Mouse (Mus musculus) spleen, postnatal 14 days (tissue): ENCODE measurements around the gene Trip12.

ENCODE experiments used
- DNase-seq, 2 experiments: peaks; one replicate each; pipeline ENCODE4 v3.0.0; 2021 to 2022; ENCODE audit warnings: low spot score in 2 of 2

Gene Trip12

DNA sequence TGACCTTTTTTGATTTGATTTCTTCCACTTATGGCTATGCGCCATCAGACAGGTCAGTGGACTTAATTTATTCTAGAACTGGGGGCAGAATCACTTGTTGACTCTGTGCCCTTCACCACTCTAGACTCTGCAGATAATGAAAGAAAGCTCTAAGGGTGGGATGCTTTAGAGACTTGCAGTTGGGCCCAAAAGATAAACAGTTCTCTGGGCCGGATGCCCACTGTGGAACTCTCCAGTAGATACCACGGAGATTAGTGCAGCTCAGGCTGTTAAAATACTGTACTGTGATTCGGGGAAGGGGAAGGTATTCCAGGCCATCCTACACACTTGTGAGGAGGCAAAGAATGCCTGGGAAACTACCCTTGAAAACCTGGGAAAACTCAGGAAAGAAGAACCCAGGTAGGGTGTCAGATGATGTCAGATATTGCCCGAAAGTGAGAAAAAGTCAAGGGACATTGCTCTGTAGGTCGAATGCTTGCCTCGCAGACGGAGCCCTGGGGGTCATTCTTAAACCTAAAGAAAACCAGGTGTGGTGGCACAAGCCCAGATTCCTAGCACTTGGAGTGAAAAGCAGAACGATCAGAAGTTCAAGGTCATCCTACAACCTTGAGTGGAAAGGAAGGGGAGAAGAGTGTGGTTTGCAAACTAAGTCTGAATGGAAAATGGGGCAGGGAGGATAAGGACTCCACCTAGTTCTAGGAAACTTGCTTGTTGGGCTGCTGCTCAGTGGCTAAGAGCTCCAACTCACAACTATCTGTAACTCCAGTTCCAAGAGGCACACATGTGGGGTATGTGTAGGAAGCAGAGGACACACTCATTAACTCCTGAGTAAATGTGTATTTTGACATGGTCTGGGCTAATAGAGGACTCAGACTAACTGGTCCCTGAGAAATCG is 20.3 kb upstream of the Trip12 start:
- DNase-seq, result no peak

DNA sequence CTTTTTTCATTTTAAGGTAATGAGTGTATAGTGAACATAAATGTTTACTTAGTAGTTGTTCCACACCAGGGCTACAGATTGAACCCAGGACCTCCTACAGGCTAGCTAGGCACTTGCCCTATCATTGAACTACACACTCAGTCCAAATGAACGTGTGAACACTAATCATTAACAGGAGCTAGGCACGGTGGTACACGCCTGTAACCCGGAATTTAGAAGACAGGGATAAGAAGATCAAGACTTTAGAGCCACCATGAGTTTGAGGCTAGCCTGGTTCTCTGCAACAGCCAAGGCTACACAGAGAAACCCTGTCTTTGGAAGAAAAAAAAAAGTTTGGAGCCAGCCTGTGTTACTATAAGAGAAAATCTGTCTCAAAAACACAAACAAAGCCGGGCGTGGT is 19.3 kb upstream of the Trip12 start:
- no peak for DNase-seq

DNA sequence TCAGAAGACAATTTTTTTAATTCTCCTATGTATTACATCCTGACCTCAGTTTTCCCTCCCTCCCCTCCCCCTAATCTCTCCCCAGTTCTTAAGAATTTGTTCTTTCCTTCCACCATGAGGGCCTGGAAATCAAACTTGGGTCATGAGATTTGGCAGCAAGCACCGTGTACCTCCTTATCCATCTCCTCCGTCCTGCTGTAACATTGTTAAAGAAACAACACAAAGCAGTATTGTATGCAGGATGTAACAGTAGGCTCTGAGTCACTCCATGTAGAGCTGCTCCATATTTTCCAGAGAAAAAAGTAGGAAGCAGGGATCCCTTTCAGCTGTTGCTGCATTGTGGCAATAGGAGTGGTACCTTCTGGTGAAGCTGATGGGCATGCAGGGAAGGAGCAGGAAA is 15.4 kb upstream of the Trip12 start:
- DNase-seq, result no peak

DNA sequence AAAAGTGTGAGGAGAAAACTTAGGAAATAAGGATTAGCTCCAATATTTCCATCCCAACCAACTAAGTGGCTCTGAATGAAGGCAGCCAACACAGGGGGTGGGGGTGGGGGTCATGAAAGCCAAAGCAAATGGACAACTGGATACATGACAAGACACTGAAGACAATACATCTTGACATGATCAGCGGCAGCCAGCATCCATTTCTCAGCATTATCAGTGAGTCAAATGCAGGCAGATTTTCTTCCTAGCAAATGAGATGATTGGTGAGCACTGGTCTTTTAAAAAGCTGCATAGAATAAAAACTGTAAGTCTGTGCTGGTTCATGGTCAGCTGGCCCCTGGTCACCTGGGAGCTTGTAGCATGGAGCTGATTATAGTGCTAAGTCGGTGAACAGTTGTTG is 14.7 kb upstream of the Trip12 start:
- DNase-seq, result no peak

DNA sequence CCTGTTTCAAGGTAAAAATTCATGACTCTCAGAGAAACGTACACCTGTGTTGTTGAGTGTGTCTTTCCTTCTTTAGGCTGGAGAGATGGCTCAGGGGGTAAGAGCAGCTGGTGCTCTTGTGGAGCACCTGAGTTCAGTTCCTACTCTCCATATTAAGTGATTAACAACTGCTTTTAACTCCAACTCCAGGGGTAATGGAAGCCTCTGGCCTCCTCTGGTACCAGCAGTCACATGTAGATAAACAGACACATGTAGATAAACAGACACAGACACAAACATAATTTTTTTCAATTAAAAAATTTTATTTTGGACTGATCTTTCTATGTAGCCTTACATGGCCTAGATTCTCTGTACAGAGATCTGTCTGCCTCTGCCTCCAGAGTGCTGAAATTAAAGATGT is 13.4 kb upstream of the Trip12 start:
- DNase-seq, result no peak

DNA sequence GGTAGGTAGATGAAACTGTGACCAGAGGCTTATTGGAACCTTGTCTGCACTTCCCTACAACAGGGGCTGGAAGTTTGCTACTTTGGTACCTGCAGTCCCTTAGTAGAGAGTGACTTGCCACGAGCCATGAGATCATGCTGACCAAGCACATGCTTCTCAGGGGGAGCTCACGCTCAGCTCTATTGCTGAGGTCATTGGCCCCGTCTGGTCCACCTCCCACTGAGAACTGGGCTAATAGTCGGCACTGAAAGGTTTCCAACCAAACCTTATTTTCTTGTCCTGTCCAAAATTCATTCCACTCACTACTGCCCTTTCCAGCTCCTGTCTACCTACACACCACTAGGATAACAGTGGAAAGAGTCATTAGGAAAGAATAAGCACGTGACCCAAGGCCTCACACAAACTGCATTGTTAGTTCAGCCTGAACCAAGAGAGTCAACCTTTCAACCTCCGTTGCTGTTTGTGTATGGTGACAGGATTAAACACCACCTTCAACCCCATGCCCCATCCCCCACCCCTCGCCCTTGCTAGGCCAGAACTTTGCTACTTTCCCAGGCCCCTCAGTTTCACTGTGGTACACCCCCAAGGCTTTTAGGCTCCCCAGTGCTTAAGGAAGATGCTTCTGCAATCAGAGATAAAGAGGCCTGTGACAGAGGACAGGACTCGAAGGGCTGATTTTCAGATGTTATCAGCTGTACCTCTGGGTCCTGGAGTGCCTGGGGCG is 11.4 kb upstream of the Trip12 start:
- DNase-seq, result no peak

DNA sequence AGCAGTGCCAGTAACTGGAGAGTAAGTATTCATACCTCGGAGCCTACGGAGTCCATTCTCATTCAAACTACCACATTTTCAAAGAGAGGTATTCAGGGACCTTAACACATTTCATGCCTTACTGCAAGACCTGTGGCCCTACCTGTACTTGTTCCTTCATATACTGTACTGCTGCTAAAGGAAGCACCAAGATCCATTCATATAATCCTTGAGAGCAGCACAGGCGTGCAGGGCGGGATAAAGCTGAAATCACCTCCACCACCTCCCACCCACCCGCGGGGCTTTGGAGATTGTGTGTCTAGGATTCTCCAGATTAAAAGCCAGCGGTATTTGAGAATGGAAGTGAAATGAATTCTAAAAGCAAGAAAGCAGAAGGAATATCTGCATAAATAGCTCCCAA is 10.2 kb upstream of the Trip12 start:
- no peak for DNase-seq

DNA sequence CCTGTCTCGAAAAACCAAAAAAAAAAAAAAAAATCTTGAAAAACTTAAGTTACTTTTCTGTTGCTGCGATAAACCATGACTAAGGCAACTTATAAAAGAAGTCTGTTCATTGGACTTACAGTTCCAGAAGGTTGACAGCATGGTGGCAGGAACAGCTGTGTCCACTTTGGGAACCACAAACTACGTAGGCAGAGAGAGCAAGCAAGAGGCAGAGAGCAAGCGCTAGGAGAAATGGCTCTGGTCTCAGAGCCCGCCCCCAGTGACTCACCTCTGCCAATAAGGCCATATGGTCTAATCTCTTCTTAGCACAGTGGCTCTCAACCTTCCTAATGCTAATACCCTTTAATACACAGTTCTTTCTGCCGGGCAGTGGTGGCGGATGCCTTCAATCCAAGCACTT is 9.5 kb upstream of the Trip12 start:
- no peak for DNase-seq

DNA sequence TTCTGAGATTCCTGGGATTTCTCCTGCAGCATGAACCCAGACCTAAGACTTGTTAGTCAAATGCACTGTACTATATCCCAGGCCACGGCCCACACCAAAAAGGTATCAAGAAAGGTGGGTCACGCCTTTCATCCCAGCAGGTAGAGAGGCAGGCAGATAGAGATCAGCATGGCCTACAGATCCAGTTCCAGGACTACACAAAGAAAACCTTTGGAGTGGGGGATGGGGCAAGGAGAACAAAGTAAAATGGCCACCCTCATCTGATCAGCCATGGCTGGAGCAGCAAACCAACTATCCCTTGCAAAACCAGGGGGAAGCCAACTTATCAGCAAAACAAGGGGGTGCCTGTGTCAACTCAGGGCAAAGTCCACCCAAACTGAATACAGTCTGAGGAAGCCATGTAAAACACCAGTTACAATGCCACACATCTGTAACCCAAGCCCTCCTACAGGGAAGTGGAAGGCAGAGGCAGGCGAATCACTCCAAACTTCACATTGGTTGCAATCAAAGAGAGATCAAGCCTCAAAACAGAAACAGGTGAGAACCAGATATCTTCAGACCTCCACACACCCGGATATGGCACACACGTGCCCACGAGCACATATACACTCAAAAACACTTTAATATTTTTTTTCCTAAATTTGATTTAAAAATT is 8.6 kb upstream of the Trip12 start:
- DNase-seq, result no peak

DNA sequence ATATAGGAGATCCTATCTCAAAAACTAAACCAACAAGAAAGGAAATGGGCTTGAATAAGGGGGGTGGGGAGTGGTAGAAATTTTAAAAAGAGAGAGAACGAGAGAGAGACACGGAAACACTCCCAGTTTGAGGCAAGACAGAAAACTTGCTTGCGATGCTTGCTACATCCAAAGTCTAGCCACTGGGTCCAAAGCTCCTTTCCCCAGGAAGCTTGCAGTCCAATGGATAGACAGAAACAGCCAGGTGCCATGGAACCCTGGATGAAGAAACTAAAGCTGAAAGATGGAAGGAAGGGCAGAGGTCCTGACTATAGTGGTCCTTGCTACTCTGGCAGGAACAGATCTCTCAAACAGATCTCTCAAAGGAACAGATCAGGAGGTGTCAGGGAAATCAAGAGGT is 8.0 kb upstream of the Trip12 start:
- DNase-seq, result no peak

DNA sequence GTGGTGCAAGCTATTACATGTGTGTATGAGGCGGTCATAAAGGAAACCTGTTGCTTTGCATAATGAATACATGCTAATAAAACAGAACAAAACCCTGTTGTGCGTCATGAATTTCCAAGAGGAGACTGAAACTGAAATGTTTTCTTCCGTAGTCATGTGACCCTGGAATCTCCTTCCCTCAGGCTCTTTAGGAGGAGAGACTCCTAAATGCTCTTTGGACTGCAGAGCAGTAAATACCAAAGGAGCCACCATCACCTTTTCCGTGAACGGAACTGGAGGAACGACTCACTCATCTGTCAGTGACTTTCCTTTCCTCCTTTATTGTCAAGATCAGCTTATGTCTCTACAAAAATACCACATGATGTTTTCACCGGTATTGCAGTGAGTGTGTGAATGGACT is 7.4 kb upstream of the Trip12 start:
- no peak for DNase-seq

DNA sequence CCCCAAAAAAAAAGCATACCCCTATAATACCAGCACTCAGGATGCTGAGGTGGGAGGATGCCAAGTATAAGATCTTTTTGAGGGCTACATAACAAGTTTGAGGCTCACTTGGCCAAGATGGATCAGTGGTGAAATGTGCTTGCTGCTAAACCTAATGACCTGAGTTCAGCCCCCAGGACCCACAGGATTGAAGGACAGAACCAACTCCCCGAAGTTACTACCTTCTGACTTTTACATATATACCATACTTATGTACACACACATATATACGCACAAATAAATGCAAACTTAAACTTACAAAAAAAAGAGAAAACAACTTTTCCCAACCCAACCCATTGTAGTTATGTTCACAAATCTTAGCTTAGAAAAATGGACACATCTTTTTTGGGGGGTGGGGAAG is 3.0 kb upstream of the Trip12 start:
- DNase-seq, result no peak

DNA sequence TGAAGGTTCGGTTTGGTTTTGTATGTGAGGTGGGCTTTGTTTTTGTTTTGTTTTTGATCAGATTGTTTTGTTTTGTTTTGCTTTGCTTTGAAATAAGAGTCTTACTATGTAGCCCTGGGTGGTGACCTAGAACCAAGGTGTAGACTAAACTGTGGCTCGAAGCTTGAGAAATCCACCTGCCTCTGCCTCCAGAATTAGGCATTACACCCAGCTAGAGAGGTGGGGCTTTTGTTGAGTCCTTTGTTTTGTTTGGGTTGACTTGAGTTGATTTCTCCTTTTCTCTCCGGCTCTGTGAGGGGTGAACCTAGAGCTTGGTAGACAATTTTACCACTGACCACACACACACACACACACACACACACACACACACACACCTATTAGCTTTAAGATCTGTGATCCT is 745 bp upstream of the Trip12 start:
- no peak for DNase-seq

DNA sequence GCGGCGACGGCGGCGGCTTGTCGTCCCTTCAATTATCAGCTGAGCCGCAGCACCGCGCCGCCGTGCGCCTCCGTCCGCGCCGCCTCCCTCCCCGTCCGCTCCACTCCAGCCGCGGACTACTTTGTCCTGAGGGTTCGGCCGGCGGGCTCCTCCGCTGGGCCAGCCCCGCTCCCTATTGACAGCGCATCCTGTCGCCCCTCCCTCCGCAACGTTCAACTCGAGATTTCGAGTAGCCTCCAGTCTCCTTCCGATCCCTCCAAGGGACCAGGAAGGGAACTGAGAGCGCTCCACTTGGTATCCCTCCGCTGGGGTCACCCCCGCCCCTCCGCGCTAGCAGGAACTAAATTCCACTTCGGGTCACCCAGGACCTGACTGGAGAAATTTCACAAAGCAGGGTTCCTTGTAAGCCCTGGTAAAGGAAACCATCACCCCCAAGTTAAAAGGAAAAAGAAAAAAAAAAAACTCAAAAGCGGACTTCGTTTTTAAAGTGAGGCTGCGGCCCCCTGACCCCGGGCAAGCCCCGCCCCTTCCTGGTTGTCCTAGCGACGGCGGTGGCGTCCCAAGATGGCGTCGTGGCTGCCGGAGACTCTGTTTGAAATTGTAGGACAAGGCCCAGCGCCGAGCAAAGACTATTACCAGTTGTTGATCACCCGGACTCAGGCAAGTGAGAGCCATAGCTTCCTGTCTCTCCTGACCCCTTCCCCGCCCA is 853 bp downstream of the Trip12 start, which contains the start of gene Fbxo36:
Gene Fbxo36, plus strand, starts transcription at position 533 of the 709 bp plus-strand sequence.
- peak; percentile 83 to 89 for DNase-seq

DNA sequence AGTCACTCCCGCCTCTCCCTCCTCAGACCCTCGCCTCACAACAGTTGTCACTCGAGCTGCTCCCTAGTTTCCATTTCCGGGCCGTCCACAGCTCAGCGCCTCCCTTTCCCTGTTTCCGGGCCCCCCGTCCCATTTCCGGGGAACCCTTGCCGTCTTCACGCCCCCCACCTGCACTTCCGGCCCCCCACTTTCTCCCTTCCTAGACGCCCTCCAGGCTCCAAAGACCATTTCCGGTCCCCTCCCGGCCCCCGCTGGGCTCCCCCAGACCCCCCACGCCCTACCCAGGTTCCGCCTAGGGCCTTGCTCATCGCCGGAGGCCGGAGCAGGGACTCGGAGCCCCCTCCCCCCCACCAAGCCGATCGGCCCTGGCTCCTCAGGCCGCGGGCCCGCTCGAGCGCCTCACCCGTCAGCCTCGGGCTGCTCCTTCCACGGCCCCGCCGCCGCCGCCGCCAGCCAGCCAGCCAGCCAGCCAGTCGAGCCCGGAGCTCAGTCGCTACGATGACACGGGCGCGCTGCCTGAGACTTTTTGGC is 1.6 kb downstream of the Trip12 start:
- peak; percentile 21 to 38 for DNase-seq

DNA sequence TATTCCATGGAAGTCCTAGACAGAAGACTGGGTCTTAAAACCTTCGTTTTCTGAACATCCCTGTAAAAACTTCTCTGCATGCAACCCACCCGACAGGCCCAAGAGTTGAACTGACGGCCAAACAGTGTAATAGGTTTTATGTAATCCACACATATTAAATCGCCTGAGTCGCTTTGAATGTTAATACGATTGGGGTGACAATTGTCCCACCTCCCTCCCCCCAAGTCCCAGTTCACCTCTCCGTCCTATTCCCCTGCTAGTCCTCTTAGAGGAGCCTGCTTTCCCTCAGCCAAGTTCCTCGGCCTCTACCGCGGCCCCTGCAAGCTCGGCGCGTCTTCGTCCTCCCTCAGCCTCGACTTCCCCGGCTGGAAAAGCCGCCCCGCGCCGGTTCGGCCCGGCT is 2.2 kb downstream of the Trip12 start:
- DNase-seq, result no peak

DNA sequence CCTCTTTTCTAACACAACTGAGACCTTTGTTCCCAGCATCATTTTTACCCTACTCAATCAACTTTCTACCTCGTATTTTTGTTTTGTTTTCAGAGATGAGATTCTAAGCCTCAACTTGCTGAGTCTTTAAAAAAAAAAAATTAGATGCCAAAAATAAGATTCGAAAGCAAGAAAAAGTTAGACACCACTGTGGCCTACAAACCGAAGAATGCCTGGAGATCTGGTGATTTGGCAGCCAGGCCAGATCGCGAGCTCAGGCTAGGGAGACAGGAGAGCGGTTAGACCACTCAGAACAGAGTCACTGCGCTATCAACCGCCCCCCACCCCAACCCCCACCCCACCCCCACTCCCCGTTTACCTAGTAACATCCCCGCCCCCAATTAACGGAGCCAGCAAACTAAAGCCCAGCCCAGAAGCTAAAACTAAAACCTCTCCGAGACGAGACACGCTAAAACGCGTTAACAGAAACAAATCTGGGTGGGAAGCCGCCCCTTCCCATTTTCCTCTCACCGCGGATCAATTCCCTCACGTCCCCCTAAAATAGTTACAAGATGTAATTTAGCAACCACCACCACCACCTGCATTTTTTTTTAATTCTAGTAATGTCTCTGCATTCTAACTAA is 2.7 kb downstream of the Trip12 start:
- DNase-seq, result no peak

DNA sequence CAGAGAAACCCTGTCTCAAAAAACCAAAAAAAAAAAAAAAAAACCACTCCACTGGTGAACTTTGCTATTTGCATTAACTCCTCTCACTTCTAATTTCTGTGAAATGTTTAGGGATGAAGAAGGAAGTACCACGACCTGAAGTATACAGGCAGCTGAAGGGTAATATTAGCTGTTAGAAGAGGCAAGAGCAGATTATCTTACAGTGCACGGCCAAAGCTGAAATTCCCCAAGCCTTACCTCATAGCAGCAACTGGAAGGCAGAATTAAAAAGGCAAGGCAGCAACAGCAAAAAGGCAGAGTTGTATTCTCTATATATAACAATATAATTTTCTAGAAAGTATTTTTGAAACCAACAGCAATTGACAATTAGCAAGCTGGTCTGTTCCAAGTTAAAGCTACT is 15.2 kb downstream of the Trip12 start:
- no peak for DNase-seq

DNA sequence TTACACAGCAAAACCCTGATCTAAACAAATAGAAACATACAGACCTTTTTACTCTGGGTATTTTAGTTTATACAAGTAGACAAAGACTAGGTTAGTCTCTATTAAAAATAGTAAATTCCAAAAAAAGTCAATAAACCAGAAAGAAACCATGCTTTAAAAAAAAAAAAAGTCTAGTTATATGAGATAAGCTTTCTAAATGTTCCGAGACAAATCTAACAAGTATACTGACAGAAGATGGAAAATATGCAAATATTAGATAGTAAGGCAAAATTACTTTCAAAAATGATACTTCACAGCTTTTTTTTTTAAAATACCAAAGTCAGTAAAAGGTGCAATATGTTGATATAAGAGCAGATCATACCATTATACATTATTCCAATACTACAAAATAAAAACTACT is 22.7 kb downstream of the Trip12 start:
- no peak for DNase-seq

DNA sequence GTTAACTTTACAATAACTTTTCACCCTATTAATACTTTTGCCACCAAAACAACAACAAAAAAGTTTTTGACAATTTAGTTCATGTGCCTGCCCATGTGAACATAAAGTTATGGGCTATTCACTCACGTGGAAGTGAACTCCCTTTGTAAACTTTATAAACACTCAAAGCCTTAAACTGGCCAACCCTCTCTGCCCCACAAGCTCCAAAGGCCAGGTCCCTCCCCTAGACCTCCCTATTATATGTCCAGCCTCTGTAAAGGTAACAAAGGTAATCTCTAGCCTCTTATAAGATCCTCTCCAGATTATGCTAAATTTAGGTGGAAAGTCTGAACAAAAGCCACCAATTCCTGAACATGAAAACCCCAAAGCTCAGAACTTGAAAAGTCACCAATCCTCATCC is 36.5 kb downstream of the Trip12 start:
- no peak for DNase-seq

DNA sequence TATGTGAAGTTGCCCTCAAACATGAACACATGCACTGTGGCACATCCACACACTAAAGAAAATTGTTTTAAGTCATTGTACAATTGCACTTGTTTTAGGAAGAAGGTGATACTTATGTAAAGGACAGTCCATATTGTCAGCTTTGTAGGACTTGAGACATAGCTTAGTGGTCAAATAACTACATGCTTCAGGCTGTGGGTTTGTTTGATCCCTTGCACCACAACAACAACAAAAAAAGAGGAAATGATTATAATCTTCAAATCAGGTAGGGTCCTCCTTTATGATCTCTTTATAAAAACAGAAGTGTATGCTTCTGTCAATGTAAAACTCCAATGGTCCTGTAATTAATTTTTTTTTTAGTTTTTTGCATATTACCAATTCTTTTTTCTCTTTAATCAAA is 41.1 kb downstream of the Trip12 start:
- DNase-seq, result no peak
